Mouse (Mus musculus) ES-CJ7 (cell line): ENCODE data around the gene Satl1.
A peak's percentile ranks its signal among the peaks of the same experiment; 100 is the strongest.

Source experiments
- DNase-seq: peaks from one replicate; pipeline ENCODE4 v3.0.0; 2011; ENCODE audit warnings: low read depth, low spot score

Satl1 gene

GRCm38 (mm10) chrX:112406679-112407078 lies at the start of gene Satl1:
Gene Satl1 (minus strand): TSS chrX:112406779.
- DNase-seq, result no peak

- DNase-seq, result no peak
Measured at GRCm38 (mm10) chrX:112438064-112438463, 31.5 kb upstream of the Satl1 start.

GRCm38 (mm10) chrX:112437580-112437979 lies 31.0 kb upstream of the Satl1 start:
- DNase-seq, result no peak

- peak; percentile 3 for DNase-seq
Measured at GRCm38 (mm10) chrX:112422998-112423397, 16.4 kb upstream of the Satl1 start.

- DNase-seq, result no peak
Measured at GRCm38 (mm10) chrX:112412309-112412708, 5.7 kb upstream of the Satl1 start.

- DNase-seq, result peak; percentile 55
Measured at GRCm38 (mm10) chrX:112370577-112371410, 35.8 kb downstream of the Satl1 start.

GRCm38 (mm10) chrX:112368426-112368825 lies 38.2 kb downstream of the Satl1 start:
- no peak for DNase-seq

- peak; percentile 2 for DNase-seq
Measured at GRCm38 (mm10) chrX:112348395-112348791, 58.2 kb downstream of the Satl1 start.

- peak; percentile 1 for DNase-seq
Measured at GRCm38 (mm10) chrX:112347467-112348394, 58.8 kb downstream of the Satl1 start.

GRCm38 (mm10) chrX:112339486-112339885 lies 67.1 kb downstream of the Satl1 start:
- no peak for DNase-seq
